Mouse (Mus musculus) stomach, embryonic 16.5 days (tissue): Measurements from ENCODE around the gene Naxd. TPM values are rescaled to one million over a fixed set of nuclear protein-coding genes. Genes with fewer than 3 reads are reported as not detected.

ENCODE experiments used
- ATAC-seq: fragments of 200-750 bp; cut with Nextera tagmentation; 2 replicates; pipeline ENCODE4 v1.8.0; 2017; ENCODE audit warnings: moderate number of reproducible peaks, moderate TSS enrichment; ENCODE audit not compliant: insufficient read depth, low FRiP score
- H3K27ac ChIP-seq: fragments of 300-500 bp; sonication (generic); 2 replicates; pipeline ENCODE4 v1.5.1; 2014; ENCODE audit warnings: low read length
- H3K27me3 ChIP-seq: fragments of 300-500 bp; sonication (generic); 2 replicates; pipeline ENCODE4 v1.6.1; 2014; ENCODE audit warnings: low read length, control low read depth, mixed read lengths; ENCODE audit not compliant: control insufficient read depth, insufficient read depth
- H3K36me3 ChIP-seq: fragments of 300-500 bp; sonication (generic); 2 replicates; pipeline ENCODE4 v1.6.1; 2014; ENCODE audit warnings: low read length; ENCODE audit not compliant: control insufficient read depth, insufficient read depth
- H3K4me1 ChIP-seq: fragments of 300-500 bp; sonication (generic); 2 replicates; pipeline ENCODE4 v1.6.1; 2014; ENCODE audit warnings: low read length, control low read depth, mixed read lengths; ENCODE audit not compliant: control insufficient read depth, insufficient read depth
- H3K4me2 ChIP-seq: fragments of 300-500 bp; sonication (generic); 2 replicates; pipeline ENCODE4 v1.6.1; 2014; ENCODE audit warnings: low read depth, low read length, mixed read lengths
- H3K4me3 ChIP-seq: fragments of 300-500 bp; sonication (generic); replicated peaks from 2 replicates; pipeline ENCODE4 v1.5.1; 2014; ENCODE audit warnings: mild to moderate bottlenecking, low read length
- H3K9ac ChIP-seq: fragments of 300-500 bp; sonication (generic); 2 replicates; pipeline ENCODE4 v1.6.1; 2014; ENCODE audit warnings: low read length
- H3K9me3 ChIP-seq: fragments of 300-500 bp; sonication (generic); replicated peaks from 2 replicates; pipeline ENCODE4 v1.6.1; 2016; ENCODE audit warnings: low read length, control low read depth; ENCODE audit not compliant: control insufficient read depth
- WGBS: fragments of 180-500 bp; shearing (Covaris S2); extraction: QIAGEN DNeasy Blood & Tissue Kit; methylation state at CpG from one replicate; pipeline ENCODE4 v1.1.7; 2014; 5-methylcytosine and 5-hydroxymethylcytosine counted together
- polyA plus RNA-seq: library from polyadenylated mRNA; unstranded; fragments of >200 nt; fragmentation: Nextera tagmentation; extraction: Ambion mirVana; gene quantifications from 2 replicates; pipeline ENCODE4 v1.2.1, GENCODE M21; 2015

Naxd gene
- 110 and 117 TPM in 2 replicates for polyA plus RNA-seq

DNA sequence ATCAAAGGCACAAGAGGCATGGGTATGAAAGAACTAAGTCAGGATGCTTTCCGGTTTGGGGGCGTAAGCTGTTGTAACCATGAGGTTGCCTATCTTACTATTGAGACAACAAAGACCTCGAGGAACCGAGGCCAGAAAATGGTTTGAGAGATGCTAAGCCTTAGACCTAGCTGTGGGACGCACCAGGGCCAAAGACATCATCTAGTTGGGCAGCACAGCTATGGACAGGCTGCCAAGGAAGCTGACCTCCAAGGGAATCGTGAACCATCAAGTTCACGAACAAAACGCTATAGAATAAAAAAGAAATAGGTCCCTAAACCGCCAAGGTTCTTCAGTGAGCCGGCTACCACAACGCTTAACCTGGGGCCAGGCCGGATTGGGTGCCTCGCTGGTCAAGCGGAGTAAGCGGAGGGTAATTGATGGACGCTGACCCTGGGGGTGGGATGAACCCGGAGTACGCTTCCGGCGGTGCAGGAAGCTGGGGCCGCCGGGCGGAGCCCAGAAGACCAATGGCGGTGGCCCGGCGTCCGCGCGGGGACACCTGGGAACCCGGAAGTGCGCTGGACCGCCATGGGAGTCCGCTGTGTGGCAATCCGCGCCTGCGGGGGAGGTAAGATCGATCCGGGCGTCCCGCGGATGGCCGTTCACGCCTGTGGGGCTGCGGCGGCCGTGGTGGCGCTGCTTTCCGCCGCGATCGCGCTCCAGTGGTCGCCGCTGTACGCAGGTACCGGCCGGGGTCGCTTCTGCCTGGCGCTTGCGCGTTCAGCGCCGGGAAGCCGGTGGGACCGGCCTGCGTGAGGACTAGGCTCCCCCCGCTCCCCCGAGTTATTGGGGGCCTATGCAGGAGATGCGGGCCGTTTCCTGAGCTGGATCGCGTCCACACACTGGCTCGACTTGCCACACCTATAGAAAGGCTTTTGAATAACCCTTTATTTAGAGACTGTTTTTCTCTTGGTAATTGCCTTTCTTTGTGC is at the start of gene Naxd:
Naxd (plus strand) TSS at position 490 of the 974 bp plus-strand sequence.
- ATAC-seq = peak; percentile 99
- Histone ChIP-seq H3K4me2 (peak within 1 kb of the TSS; percentile 79), H3K27me3 (no peaks in the 10 kb centered on the region), H3K9me3 (no peaks in the 10 kb centered on the region), H3K4me1 (peaks cover 15% of the 10 kb centered on the region), H3K4me3 (peak within 1 kb of the TSS; percentile 89), H3K27ac (peak within 1 kb of the TSS; percentile 66; the same call in 1 of the 2 replicates), H3K36me3 (no peaks in the 10 kb centered on the region), H3K9ac (peak within 1 kb of the TSS; percentile 94)
- WGBS = 3% methylated on average over 73 of the region's 73 CpGs

GRCm38 (mm10) chr8:11447910-11448570 is 49.3 kb upstream of the Naxd start:
- Histone ChIP-seq H3K4me1 (no peaks in the 10 kb centered on the region), H3K9me3 (no peaks in the 10 kb centered on the region), H3K4me2 (no peak overlapping the region), H3K4me3 (no peak overlapping the region), H3K27me3 (no peaks in the 10 kb centered on the region), H3K27ac (no peak overlapping the region), H3K36me3 (peaks cover 9% of the 10 kb centered on the region), H3K9ac (no peak overlapping the region)
- WGBS = 91% methylated on average over 23 of the region's 23 CpGs
- no peak for ATAC-seq

GRCm38 (mm10) chr8:11450184-11451113 is 46.9 kb upstream of the Naxd start:
- H3K27me3 ChIP-seq = no peaks in the 10 kb centered on the region
- peak; percentile 61 for ATAC-seq
- no peak overlapping the region for H3K4me3 ChIP-seq
- H3K9me3 ChIP-seq = no peaks in the 10 kb centered on the region
- peaks cover 3% of the 10 kb centered on the region; the same call in 1 of the 2 replicates for H3K36me3 ChIP-seq
- 31% methylated on average over 8 of the region's 8 CpGs for WGBS
- no peak overlapping the region for H3K4me2 ChIP-seq
- H3K9ac ChIP-seq = no peak overlapping the region
- H3K4me1 ChIP-seq = no peaks in the 10 kb centered on the region
- no peak overlapping the region for H3K27ac ChIP-seq

- no peak overlapping the region for H3K4me2 ChIP-seq
- H3K4me1 ChIP-seq = no peaks in the 10 kb centered on the region
- no peaks in the 10 kb centered on the region for H3K36me3 ChIP-seq
- no peak for ATAC-seq
- no peaks in the 10 kb centered on the region for H3K27me3 ChIP-seq
- no peak overlapping the region for H3K4me3 ChIP-seq
- no peaks in the 10 kb centered on the region for H3K9me3 ChIP-seq
- H3K9ac ChIP-seq = no peak overlapping the region
- 86% methylated on average over 1 of the region's 1 CpGs for WGBS
- no peak overlapping the region for H3K27ac ChIP-seq
Observed at GRCm38 (mm10) chr8:11452152-11452551, 45.2 kb upstream of the Naxd start.

GRCm38 (mm10) chr8:11452559-11452958 is 44.7 kb upstream of the Naxd start:
- Histone ChIP-seq H3K27ac (no peak overlapping the region), H3K27me3 (no peaks in the 10 kb centered on the region), H3K4me1 (no peaks in the 10 kb centered on the region), H3K9me3 (no peaks in the 10 kb centered on the region), H3K4me2 (no peak overlapping the region), H3K36me3 (no peaks in the 10 kb centered on the region), H3K9ac (no peak overlapping the region), H3K4me3 (no peak overlapping the region)
- no peak for ATAC-seq
- WGBS = 69% methylated on average over 3 of the region's 3 CpGs

DNA sequence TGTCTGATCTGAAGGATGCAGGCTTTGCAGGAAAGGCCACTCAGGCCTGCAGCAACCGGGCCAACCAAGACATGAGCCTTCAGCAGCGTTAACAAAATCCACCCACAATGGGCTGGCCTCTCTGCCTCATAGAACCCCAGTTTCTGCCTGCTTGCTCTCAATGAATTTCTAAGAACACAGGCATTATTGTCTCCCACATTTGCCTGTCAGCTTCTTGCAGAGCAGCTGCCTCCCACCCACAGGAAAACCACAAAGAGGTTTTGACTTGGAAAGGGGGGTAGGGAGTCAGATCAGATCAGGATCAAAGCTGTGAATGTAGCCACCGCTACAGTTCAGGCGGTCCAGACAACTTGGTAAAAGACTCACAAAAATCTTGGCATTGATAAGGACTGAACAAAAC is 44.3 kb upstream of the Naxd start:
- H3K4me3 ChIP-seq = no peak overlapping the region
- no peak overlapping the region for H3K9ac ChIP-seq
- peaks cover 3% of the 10 kb centered on the region for H3K4me1 ChIP-seq
- 55% methylated on average over 4 of the region's 4 CpGs for WGBS
- no peak overlapping the region for H3K4me2 ChIP-seq
- H3K27ac ChIP-seq = no peak overlapping the region
- H3K36me3 ChIP-seq = no peaks in the 10 kb centered on the region
- no peaks in the 10 kb centered on the region for H3K9me3 ChIP-seq
- no peaks in the 10 kb centered on the region for H3K27me3 ChIP-seq
- ATAC-seq = no peak

- Histone ChIP-seq H3K4me1 (peaks cover 16% of the 10 kb centered on the region), H3K27ac (no peak overlapping the region), H3K9me3 (no peaks in the 10 kb centered on the region), H3K4me3 (no peak overlapping the region), H3K36me3 (no peaks in the 10 kb centered on the region), H3K9ac (no peak overlapping the region), H3K4me2 (no peak overlapping the region), H3K27me3 (no peaks in the 10 kb centered on the region)
- ATAC-seq = no peak
- WGBS = 51% methylated on average over 12 of the region's 12 CpGs
Observed at GRCm38 (mm10) chr8:11454228-11454627, 43.1 kb upstream of the Naxd start.

DNA sequence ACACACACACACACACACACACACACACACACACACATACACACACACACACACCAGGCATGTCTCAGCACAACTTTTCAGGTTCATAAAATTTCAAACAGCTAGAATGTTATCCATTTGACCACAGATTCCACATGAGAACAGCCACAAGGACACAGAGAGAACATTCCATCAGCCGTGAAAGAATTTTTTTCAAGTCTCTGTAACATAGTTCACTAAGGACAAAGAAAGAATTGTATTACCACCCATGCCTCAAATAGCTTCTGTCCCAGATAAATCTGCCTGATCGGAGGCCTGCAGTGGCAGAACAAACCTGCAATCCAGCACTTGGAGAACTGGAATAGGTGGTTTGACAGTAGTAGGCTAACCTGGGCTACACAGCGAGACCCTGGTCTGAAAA is 40.0 kb upstream of the Naxd start:
- no peak overlapping the region for H3K4me2 ChIP-seq
- no peaks in the 10 kb centered on the region for H3K27me3 ChIP-seq
- no peak for ATAC-seq
- WGBS = 65% methylated on average over 3 of the region's 3 CpGs
- no peaks in the 10 kb centered on the region for H3K9me3 ChIP-seq
- no peak overlapping the region for H3K4me3 ChIP-seq
- H3K4me1 ChIP-seq = peaks cover 17% of the 10 kb centered on the region
- no peaks in the 10 kb centered on the region for H3K36me3 ChIP-seq
- H3K27ac ChIP-seq = no peak overlapping the region
- H3K9ac ChIP-seq = no peak overlapping the region
